Mouse (Mus musculus) hematopoietic multipotent progenitor cell, adult 10-12 weeks (in vitro differentiated cells): ENCODE results near the gene Tbx22. TPM values are rescaled to one million over a fixed set of nuclear protein-coding genes. Genes with fewer than 3 reads are reported as not detected.

ENCODE experiments used
- polyA plus RNA-seq: library from polyadenylated mRNA; stranded (reverse); fragments of >175 nt; gene quantifications from 2 replicates; pipeline ENCODE4 v1.2.3, GENCODE M21; 2012; ENCODE audit warnings: low replicate concordance

Tbx22 gene
- not detected in 2 replicates for polyA plus RNA-seq

DNA sequence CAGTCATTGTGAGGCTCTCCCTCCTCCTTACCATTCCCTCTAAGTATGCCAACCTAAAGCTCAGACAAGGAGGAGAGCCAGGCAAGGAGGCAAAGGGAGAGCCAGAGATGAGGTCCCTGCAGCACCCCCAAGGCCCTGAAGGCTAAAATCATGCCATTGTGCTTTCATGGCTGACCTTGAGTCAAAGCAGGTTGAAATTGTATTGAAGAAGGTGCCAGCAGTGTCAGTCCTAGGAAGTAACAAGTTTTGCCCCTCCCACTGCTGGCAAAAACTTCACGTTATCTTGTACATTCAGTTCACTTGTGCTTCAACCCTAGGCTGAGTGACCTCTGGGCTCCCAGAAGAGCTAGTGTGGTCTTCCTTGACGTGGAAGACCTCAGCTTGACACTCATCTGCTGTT lies at the start of gene Tbx22:
Tbx22 (plus strand) TSS at position 301 of the 400 bp plus-strand sequence.

Other genes starting within 250 kb of the Tbx22 start
- gene Tent5d, start 124.6 kb downstream of the Tbx22 start, polyA plus RNA-seq = not detected in 2 replicates
- 1.7 and 2.1 TPM in 2 replicates for gene 2610002M06Rik, start 148.4 kb downstream of the Tbx22 start, polyA plus RNA-seq